Mouse (Mus musculus) forebrain, embryonic 12.5 days (tissue): ENCODE results near the gene Asxl2. TPM values are rescaled to one million over a fixed set of nuclear protein-coding genes. Genes with fewer than 3 reads are reported as not detected.
"Not testable (repeated sequence)": the region's sequence is repeated elsewhere in the genome, so short reads cannot be mapped to it uniquely, and the experiment has no call there.

Experiments used
- ATAC-seq: fragments of 200-750 bp; cut with Nextera tagmentation; 2 replicates; pipeline ENCODE4 v1.8.0; 2017; ENCODE audit warnings: moderate TSS enrichment; ENCODE audit not compliant: low FRiP score
- H3K27ac ChIP-seq: fragments of 300-500 bp; sonication (generic); 2 replicates; pipeline ENCODE4 v1.5.1; 2016; ENCODE audit warnings: mild to moderate bottlenecking
- H3K27me3 ChIP-seq: fragments of 300-500 bp; sonication (generic); 2 replicates; pipeline ENCODE4 v1.6.1; 2016; ENCODE audit warnings: mild to moderate bottlenecking
- H3K36me3 ChIP-seq: fragments of 300-500 bp; sonication (generic); replicated peaks from 2 replicates; pipeline ENCODE4 v1.6.1; 2016; ENCODE audit warnings: mild to moderate bottlenecking
- H3K4me1 ChIP-seq: fragments of 300-500 bp; sonication (generic); 2 replicates; pipeline ENCODE4 v1.6.1; 2016
- H3K4me2 ChIP-seq: fragments of 300-500 bp; sonication (generic); 2 replicates; pipeline ENCODE4 v1.6.1; 2016; ENCODE audit warnings: mild to moderate bottlenecking, moderate library complexity
- H3K4me3 ChIP-seq: fragments of 300-500 bp; sonication (generic); replicated peaks from 2 replicates; pipeline ENCODE4 v1.5.1; 2016; ENCODE audit warnings: mild to moderate bottlenecking
- H3K9ac ChIP-seq: fragments of 300-500 bp; sonication (generic); 2 replicates; pipeline ENCODE4 v1.6.1; 2016; ENCODE audit warnings: mild to moderate bottlenecking
- H3K9me3 ChIP-seq: fragments of 300-500 bp; sonication (generic); 2 replicates; pipeline ENCODE4 v1.6.1; 2016
- WGBS: fragments of 180-500 bp; shearing (Covaris S2); methylation state at CpG from one replicate; pipeline ENCODE4 v1.1.7; 2016; 5-methylcytosine and 5-hydroxymethylcytosine counted together
- polyA plus RNA-seq: library from polyadenylated mRNA; unstranded; fragments of >200 nt; fragmentation: Nextera tagmentation; extraction: Ambion mirVana; gene quantifications from 2 replicates; pipeline ENCODE4 v1.2.1, GENCODE M21; 2016

Asxl2 gene
- polyA plus RNA-seq, 1 experiment from 2014 or later = 19.6 TPM

- no peak overlapping the region for H3K4me3 ChIP-seq
- no peak overlapping the region for H3K4me2 ChIP-seq
- no peak overlapping the region for H3K9ac ChIP-seq
- 90% methylated on average over 5 of the region's 5 CpGs for WGBS
- H3K4me1 ChIP-seq = no peaks in the 10 kb centered on the region
- no peaks in the 10 kb centered on the region for H3K9me3 ChIP-seq
- no peaks in the 10 kb centered on the region for H3K27me3 ChIP-seq
- no peaks in the 10 kb centered on the region for H3K36me3 ChIP-seq
- ATAC-seq = no peak
- H3K27ac ChIP-seq = no peak overlapping the region
These were observed 98.9 kb downstream of the Asxl2 start for GRCm38 (mm10) chr12:3525536-3525935.

- H3K36me3 ChIP-seq, H3K4me1 ChIP-seq, H3K4me3 ChIP-seq, H3K9me3 ChIP-seq, H3K27me3 ChIP-seq, ATAC-seq, H3K4me2 ChIP-seq, H3K9ac ChIP-seq, H3K27ac ChIP-seq: not testable (repeated sequence)
- WGBS = 96% methylated on average over 1 of the region's 1 CpGs
These were observed 108.8 kb downstream of the Asxl2 start for GRCm38 (mm10) chr12:3535446-3535845.

GRCm38 (mm10) chr12:3537616-3538015, 111.0 kb downstream of the Asxl2 start:
- Histone ChIP-seq H3K4me3 (no peak overlapping the region), H3K36me3 (no peaks in the 10 kb centered on the region), H3K9me3 (0 out of 2 replicates have a peak, but pooled peaks cover 4% of the 10 kb centered on the region), H3K27ac (no peak overlapping the region), H3K4me1 (no peaks in the 10 kb centered on the region), H3K4me2 (no peak overlapping the region), H3K27me3 (no peaks in the 10 kb centered on the region), H3K9ac (no peak overlapping the region)
- 83% methylated on average over 3 of the region's 3 CpGs for WGBS
- ATAC-seq = no peak

- H3K4me1 ChIP-seq = no peaks in the 10 kb centered on the region
- 88% methylated on average over 1 of the region's 1 CpGs for WGBS
- H3K4me2 ChIP-seq = no peak overlapping the region
- ATAC-seq = no peak
- no peak overlapping the region for H3K9ac ChIP-seq
- H3K9me3 ChIP-seq = 0 out of 2 replicates have a peak, but pooled peaks cover 4% of the 10 kb centered on the region
- no peak overlapping the region for H3K4me3 ChIP-seq
- H3K36me3 ChIP-seq = no peaks in the 10 kb centered on the region
- H3K27ac ChIP-seq = no peak overlapping the region
- H3K27me3 ChIP-seq = no peaks in the 10 kb centered on the region
These were observed 111.4 kb downstream of the Asxl2 start for GRCm38 (mm10) chr12:3538036-3538435.

- H3K27me3 ChIP-seq = no peaks in the 10 kb centered on the region
- ATAC-seq = no peak
- WGBS = 79% methylated on average over 2 of the region's 2 CpGs
- no peak overlapping the region for H3K4me2 ChIP-seq
- no peak overlapping the region for H3K9ac ChIP-seq
- 0 out of 2 replicates have a peak, but pooled peaks cover 4% of the 10 kb centered on the region for H3K9me3 ChIP-seq
- H3K4me1 ChIP-seq = no peaks in the 10 kb centered on the region
- H3K4me3 ChIP-seq = no peak overlapping the region
- H3K36me3 ChIP-seq = no peaks in the 10 kb centered on the region
- no peak overlapping the region for H3K27ac ChIP-seq
These were observed 112.9 kb downstream of the Asxl2 start for GRCm38 (mm10) chr12:3539605-3540004.

GRCm38 (mm10) chr12:3540871-3541270, 114.2 kb downstream of the Asxl2 start:
- 92% methylated on average over 7 of the region's 7 CpGs for WGBS
- no peaks in the 10 kb centered on the region for H3K27me3 ChIP-seq
- no peak overlapping the region for H3K4me2 ChIP-seq
- no peaks in the 10 kb centered on the region for H3K4me1 ChIP-seq
- no peak for ATAC-seq
- no peak overlapping the region for H3K27ac ChIP-seq
- no peaks in the 10 kb centered on the region for H3K36me3 ChIP-seq
- H3K9ac ChIP-seq = no peak overlapping the region
- H3K9me3 ChIP-seq = no peaks in the 10 kb centered on the region
- H3K4me3 ChIP-seq = no peak overlapping the region

- no peaks in the 10 kb centered on the region for H3K36me3 ChIP-seq
- no peak overlapping the region for H3K4me3 ChIP-seq
- 75% methylated on average over 3 of the region's 3 CpGs for WGBS
- no peak overlapping the region for H3K9ac ChIP-seq
- peaks cover 12% of the 10 kb centered on the region for H3K4me1 ChIP-seq
- H3K9me3 ChIP-seq = no peaks in the 10 kb centered on the region
- no peak overlapping the region for H3K27ac ChIP-seq
- H3K27me3 ChIP-seq = no peaks in the 10 kb centered on the region
- H3K4me2 ChIP-seq = no peak overlapping the region
- ATAC-seq = no peak
These were observed 118.8 kb downstream of the Asxl2 start for GRCm38 (mm10) chr12:3545451-3545850.

- peaks cover 13% of the 10 kb centered on the region for H3K4me1 ChIP-seq
- no peak overlapping the region for H3K9ac ChIP-seq
- no peak for ATAC-seq
- no peaks in the 10 kb centered on the region for H3K27me3 ChIP-seq
- no peaks in the 10 kb centered on the region for H3K9me3 ChIP-seq
- WGBS = 17% methylated on average over 4 of the region's 4 CpGs
- no peak overlapping the region for H3K4me2 ChIP-seq
- H3K36me3 ChIP-seq = no peaks in the 10 kb centered on the region
- H3K4me3 ChIP-seq = no peak overlapping the region
- no peak overlapping the region for H3K27ac ChIP-seq
These were observed 119.5 kb downstream of the Asxl2 start for GRCm38 (mm10) chr12:3546121-3546658.

- ATAC-seq = no peak
- Histone ChIP-seq H3K27ac (no peak overlapping the region), H3K4me2 (no peak overlapping the region), H3K9ac (no peak overlapping the region), H3K4me1 (peaks cover 13% of the 10 kb centered on the region), H3K27me3 (no peaks in the 10 kb centered on the region), H3K4me3 (no peak overlapping the region), H3K9me3 (no peaks in the 10 kb centered on the region), H3K36me3 (no peaks in the 10 kb centered on the region)
- WGBS = 18% methylated on average over 6 of the region's 6 CpGs
These were observed 120.1 kb downstream of the Asxl2 start for GRCm38 (mm10) chr12:3546781-3547180.

- no peak overlapping the region for H3K27ac ChIP-seq
- 44% methylated on average over 4 of the region's 4 CpGs for WGBS
- H3K36me3 ChIP-seq = no peaks in the 10 kb centered on the region
- no peak overlapping the region for H3K4me3 ChIP-seq
- no peaks in the 10 kb centered on the region for H3K9me3 ChIP-seq
- no peaks in the 10 kb centered on the region for H3K27me3 ChIP-seq
- H3K4me2 ChIP-seq = no peak overlapping the region
- ATAC-seq = no peak
- H3K9ac ChIP-seq = no peak overlapping the region
- H3K4me1 ChIP-seq = peaks cover 13% of the 10 kb centered on the region
These were observed 120.8 kb downstream of the Asxl2 start for GRCm38 (mm10) chr12:3547506-3547905.

- WGBS = 58% methylated on average over 3 of the region's 3 CpGs
- Histone ChIP-seq H3K27me3 (no peaks in the 10 kb centered on the region), H3K4me2 (no peak overlapping the region), H3K4me3 (no peak overlapping the region), H3K4me1 (peaks cover 13% of the 10 kb centered on the region), H3K9ac (no peak overlapping the region), H3K27ac (no peak overlapping the region), H3K9me3 (no peaks in the 10 kb centered on the region), H3K36me3 (no peaks in the 10 kb centered on the region)
- ATAC-seq = no peak
These were observed 121.3 kb downstream of the Asxl2 start for GRCm38 (mm10) chr12:3547911-3548310.

GRCm38 (mm10) chr12:3548582-3549211, 122.0 kb downstream of the Asxl2 start:
- 61% methylated on average over 5 of the region's 5 CpGs for WGBS
- H3K9ac ChIP-seq = no peak overlapping the region
- ATAC-seq = no peak
- no peaks in the 10 kb centered on the region for H3K36me3 ChIP-seq
- no peak overlapping the region for H3K4me3 ChIP-seq
- H3K27ac ChIP-seq = no peak overlapping the region
- no peaks in the 10 kb centered on the region for H3K9me3 ChIP-seq
- peaks cover 13% of the 10 kb centered on the region for H3K4me1 ChIP-seq
- H3K27me3 ChIP-seq = no peaks in the 10 kb centered on the region
- H3K4me2 ChIP-seq = no peak overlapping the region

- Histone ChIP-seq H3K36me3 (no peaks in the 10 kb centered on the region), H3K4me3 (no peak overlapping the region), H3K4me1 (peaks cover 13% of the 10 kb centered on the region), H3K4me2 (peak overlapping the region; percentile 29), H3K9me3 (no peaks in the 10 kb centered on the region), H3K27me3 (no peaks in the 10 kb centered on the region), H3K9ac (no peak overlapping the region), H3K27ac (no peak overlapping the region)
- no peak for ATAC-seq
- 6% methylated on average over 13 of the region's 13 CpGs for WGBS
These were observed 123.6 kb downstream of the Asxl2 start for GRCm38 (mm10) chr12:3550280-3550679.
